Mouse (Mus musculus): ENCODE data around the gene Hipk1.
A peak's percentile ranks its signal among the peaks of the same experiment; 100 is the strongest.
"Not testable (repeated sequence)": the region's sequence is repeated elsewhere in the genome, so short reads cannot be mapped to it uniquely, and the experiment has no call there.

Hipk1 gene

DNA sequence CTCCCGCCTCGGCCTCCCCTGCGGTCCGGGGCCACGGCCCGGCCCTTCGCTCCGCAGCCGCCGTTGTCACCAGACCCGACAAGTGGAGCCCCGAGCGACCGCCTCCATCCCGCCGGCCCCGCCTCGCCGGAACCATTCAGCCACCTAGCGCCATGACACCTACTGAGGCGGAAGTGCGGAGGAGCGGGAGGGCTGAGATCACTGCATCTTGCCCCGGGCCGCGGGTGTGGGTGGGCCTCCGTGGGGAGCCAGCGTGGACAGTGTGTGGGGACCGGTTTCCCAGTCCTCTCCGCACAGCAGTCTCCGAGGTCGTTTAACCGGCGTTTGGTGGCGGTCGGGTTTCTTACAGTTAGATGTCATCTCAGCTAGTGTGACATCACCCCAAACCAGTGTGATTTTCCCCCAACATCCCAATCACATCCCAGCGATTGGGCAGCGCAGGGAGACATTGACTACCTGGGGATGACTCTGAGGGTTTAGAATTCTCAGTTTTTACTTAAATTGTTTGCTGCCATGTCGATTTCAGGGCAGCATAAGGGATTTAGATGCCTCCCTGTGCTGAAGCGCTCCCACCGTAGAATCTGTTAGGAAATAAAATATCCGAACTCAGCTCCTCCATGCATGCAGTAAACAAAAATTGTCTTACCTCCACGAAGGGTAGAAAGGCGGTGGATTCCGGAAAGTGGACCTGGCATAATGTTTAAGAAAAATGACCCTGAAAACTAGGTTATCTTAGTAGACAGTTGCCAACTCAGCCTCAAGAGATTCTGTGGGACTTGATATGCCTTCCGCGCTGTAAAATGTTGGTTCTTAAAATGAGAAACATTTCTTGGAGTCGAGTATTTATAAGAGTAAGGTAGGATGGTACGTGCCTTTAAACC lies at the start of gene Hipk1:
Gene Hipk1, minus strand, starts transcription at position 334 of the 881 bp plus-strand sequence.
- DNase-seq (ENCODE audit: low spot score) = peak; percentile 96

GRCm38 (mm10) chr3:103840946-103841345 lies 49.6 kb upstream of the Hipk1 start:
- not testable (repeated sequence) for DNase-seq (ENCODE audit: low spot score)

DNA sequence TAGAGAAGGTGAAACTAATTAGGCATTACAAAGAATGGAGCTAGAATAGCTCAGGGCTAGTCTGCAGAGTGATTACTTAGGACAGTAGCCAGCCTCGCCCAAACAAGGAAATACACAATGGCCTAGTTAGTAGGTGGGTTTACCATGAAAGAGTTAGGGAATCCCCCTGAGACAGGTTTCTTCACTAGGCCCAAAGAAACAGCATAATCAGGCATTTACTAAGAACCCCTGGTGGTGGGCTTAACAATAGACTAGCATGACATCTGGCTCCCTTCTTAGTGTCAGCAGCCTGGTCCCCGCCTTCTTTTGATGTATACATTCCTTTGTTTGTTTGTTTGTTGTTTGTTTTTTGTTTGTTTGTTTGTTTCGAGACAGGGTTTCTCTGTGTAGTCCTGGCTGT lies 48.8 kb upstream of the Hipk1 start:
- DNase-seq (ENCODE audit: low spot score) = not testable (repeated sequence)

DNA sequence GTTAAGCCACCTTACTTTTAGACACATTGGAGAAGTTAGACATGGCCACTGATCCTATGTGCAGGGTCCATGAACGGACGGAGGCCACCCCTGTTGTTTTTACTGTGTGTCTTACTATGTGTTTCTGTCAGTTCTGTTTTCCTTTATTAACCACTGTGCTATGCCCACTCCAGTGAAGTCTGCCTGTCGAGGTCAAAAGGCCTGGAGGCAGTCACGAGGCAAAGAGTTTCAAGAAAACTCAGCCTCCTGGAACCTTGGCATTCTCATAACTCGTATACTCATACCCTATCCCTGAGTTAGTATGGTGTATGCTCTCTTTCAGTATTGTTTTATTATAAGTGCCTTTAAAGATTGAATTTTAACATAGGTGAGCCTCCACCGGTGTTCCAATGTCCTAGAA lies 48.3 kb upstream of the Hipk1 start:
- no peak for DNase-seq (ENCODE audit: low spot score)

- no peak for DNase-seq (ENCODE audit: low spot score)
These were observed 45.1 kb upstream of the Hipk1 start for GRCm38 (mm10) chr3:103836453-103836852.

DNA sequence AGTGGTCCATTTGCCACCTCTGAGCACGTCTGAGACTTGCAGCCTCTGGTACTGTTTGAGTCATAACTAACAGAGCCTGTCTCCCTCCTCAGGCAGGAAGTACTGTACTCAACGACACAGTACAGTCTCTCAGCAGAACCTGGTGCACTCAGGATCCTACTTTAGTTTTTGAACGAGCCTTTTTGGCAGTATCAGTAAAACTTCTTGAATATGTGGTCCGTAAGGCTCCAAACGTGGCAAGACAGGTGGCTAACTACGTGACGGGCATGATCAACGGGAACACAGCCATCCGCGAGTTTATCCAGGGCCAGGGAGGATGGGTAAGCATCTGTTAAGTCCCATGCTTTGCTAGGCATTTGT lies 44.6 kb upstream of the Hipk1 start:
- DNase-seq (ENCODE audit: low spot score) = no peak

GRCm38 (mm10) chr3:103835272-103835950 lies 44.0 kb upstream of the Hipk1 start:
- no peak for DNase-seq (ENCODE audit: low spot score)

GRCm38 (mm10) chr3:103834001-103834400 lies 42.6 kb upstream of the Hipk1 start:
- no peak for DNase-seq (ENCODE audit: low spot score)

DNA sequence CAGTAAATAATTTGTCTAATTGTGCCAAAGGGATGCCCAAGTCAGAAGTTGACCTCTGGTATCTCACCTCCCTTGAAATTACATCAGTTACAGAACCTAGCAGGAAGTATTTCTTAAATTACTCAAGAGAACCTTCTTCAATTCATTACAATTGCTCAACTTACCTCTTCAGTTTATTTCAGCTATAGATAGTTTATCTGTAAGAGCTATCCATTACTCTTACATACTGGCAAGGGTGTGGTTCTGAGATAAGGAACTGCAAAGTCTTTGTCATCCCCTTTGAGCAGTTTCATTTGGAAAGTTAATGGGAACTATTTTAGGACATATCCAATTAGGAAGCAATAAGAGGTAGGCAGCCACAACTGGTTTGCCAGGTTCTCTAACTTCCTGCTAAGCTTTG lies 41.1 kb upstream of the Hipk1 start, which contains the start of gene Bcl2l15:
Gene Bcl2l15, plus strand, starts transcription at position 176 of the 400 bp plus-strand sequence.
- no peak for DNase-seq (ENCODE audit: low spot score)

DNA sequence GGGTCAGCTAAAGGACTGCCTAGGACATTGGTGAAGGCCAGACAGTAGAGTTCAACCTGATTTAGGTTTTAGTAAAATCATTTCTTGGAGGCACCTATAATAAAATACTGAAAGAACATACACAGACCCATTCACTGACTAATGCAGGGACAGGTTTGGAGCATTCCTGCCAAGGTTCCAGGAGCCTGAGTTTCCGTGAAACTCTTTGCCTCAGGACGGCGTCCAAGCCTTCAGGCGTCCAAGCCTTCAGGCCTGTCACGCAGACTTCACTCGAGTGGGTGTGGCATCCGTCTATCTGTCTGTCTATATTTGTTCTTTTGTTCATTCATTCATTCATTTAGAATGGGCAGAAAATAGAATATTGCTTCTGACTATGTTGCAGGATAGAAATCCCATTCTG lies 39.8 kb upstream of the Hipk1 start:
- no peak for DNase-seq (ENCODE audit: low spot score)

GRCm38 (mm10) chr3:103830681-103831080 lies 39.3 kb upstream of the Hipk1 start:
- DNase-seq (ENCODE audit: low spot score) = not testable (repeated sequence)

DNA sequence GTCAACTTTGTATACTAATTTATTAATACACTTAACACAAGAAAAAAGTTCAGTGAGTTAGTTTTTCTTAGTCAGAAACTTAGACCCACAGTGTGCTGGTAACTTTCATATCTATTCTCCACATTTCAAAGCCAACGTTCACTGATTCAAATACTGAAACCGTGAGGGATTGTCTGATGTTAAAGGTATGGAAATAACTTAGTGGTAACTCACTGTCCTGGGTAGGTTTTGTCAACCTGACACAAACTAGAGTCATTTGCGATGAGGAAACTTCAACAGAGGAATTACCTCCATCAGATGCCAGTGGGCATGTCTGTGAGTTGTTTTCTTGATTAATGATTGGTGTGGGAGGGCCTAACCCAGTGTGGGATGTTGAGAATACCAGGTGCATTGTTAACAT lies 37.7 kb upstream of the Hipk1 start:
- DNase-seq (ENCODE audit: low spot score) = no peak

- DNase-seq (ENCODE audit: low spot score) = no peak
These were observed 36.2 kb upstream of the Hipk1 start for GRCm38 (mm10) chr3:103827548-103827947.

DNA sequence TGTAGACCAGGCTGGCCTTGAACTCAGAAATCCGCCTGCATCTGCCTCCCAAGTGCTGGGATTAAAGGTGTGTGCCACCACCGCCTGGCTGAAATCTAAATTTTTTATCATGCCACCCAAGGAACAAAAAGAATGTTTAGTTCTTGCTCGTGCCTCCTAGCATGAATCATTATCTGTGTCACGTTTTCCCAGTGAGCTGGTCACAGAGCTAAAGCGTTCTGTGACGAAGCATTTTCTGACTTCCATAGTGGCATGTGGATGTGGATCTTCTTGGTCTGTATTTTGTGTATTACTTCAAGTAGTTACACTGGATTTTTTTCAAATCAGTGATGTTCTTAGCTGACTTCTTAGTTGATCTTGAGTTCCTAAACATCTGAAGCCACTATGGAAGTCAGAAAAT lies 19.6 kb upstream of the Hipk1 start:
- DNase-seq (ENCODE audit: low spot score) = no peak

GRCm38 (mm10) chr3:103809799-103810150 lies 18.4 kb upstream of the Hipk1 start:
- no peak for DNase-seq (ENCODE audit: low spot score)

DNA sequence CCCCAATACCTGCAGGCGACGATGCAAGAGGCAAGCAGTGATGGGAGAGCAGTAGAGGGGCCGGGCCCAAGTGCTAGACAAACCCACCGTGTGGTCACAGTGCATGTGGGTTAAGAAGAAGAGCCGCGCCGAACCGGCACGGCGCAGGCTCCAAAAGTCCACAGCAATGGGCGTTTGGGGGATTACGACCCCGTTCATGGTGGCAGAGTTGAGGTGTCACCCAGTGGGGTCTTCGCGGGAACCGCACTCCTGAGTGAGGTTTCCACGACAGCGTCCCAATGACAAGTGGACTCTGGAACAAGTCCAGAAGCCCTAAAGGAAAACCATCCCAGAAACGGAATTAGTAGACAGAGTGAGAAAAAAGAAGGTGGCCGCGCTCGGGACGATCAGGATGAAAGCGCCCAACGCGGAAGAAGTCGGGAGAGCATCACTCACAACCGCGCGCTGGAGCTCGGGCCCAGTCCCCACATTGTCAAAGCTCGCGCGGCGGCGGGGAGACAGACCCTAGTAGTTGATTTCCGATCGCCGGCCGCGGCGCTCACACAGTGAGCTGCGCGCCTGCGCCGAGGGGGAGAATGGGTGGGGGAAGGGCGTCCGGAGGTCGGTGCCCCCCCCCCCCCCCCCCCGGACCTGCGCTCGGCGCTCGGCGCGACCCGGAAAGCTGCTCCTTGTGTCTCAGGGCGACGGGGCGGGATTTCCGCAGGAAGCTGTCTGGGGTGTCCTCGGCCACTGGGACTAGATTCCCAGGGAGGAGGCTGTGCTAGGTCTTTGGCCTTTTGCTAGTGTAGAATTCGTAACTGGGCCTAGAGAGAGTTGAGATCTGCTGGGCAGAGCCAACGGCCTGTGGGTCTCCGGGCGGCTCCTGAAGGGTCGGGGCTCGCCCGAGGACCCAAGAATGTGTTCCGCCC lies 17.8 kb upstream of the Hipk1 start, which contains the start of the genes Dclre1b, Ap4b1 and Gm43064:
Gene Dclre1b, minus strand, starts transcription at position 554 of the 908 bp plus-strand sequence.
Gene Ap4b1, plus strand, starts transcription at position 630 of the 908 bp plus-strand sequence.
Gene Gm43064, plus strand, starts transcription at position 683 of the 908 bp plus-strand sequence.
- peak; percentile 94 for DNase-seq (ENCODE audit: low spot score)

DNA sequence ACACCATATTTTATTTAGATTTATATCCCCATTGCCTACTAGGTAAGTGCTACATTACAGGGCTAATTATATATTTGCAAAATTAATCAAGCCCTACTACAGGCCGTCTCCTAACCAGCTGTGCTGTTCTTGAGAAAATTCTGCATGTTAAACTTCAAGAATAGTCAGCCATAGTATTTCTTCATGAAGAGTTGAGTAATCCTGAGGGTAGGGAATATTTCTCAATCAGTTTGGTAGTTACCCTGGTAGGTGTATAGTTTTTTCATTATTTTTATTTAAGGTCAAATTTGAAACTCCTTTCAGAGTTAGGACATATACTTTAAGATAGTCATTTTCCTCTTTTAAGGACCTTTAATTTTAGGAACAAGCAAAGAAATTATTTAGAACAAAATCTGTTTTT lies 14.3 kb upstream of the Hipk1 start:
- DNase-seq (ENCODE audit: low spot score) = no peak

- no peak for DNase-seq (ENCODE audit: low spot score)
These were observed 11.5 kb upstream of the Hipk1 start for GRCm38 (mm10) chr3:103802861-103803260.

DNA sequence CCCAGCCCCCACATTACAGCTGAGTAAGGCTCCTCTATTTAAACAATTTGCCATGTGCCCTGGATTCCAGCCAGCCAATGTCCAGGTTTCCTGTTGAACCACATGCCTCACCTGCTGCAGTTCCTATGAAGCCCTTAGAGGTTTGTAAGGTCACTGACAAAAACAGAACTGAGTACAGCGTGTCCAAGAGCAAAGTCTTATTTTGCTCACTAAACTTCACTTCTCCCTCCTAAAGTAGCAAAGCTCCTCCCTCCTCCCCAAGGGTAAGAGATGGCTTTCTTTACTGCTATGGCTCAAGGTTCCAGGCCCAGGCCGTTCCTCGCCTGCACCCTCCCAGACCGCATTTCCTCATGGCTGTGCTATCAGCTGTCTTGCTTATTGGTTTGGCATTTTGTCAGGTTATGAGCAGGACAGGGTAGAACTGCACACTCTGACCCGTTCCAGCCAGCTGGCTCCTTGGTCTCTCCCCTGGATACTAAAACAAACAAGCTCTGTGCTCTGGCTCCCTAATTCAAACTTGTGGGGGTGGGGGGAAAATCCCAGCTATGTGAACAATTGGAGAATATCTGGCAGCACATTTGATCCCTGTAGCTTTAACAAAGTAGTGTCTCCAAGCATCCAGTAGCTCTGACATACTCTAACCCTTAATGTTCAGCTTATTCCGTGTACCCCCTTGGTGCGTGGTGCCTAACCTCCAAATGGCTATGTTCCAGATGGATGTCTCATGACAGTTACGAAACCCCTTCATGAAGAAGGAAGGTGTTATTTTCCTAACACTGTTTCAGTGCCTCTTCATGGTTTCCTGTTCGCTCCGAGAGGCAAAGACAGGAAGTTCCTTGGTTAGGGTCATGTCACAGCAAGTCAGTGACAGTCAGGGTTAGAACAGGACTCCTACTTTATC lies 10.5 kb upstream of the Hipk1 start:
- DNase-seq (ENCODE audit: low spot score) = no peak

GRCm38 (mm10) chr3:103799507-103799906 lies 8.1 kb upstream of the Hipk1 start:
- DNase-seq (ENCODE audit: low spot score) = no peak

DNA sequence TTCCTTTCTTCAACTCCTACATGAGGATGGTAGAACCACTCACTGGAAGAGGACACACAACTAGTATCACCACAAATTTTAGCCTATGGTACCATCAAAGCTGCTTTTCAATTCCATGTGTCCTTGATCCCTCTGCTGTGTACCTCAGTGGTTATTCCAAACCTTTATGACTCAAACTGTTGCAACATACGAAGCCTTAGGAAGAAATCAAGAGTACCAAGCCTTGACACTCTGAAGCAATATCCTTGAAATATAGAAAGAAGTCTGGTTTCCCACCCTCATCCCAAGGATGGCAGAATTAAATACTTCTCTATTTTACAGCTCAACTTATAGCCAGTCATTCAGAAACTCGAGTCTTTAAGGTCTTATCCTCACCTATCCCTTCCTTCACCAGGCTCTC lies 5.0 kb upstream of the Hipk1 start:
- DNase-seq (ENCODE audit: low spot score) = no peak
